Mouse (Mus musculus) kidney, embryonic 15.5 days (tissue): ENCODE results near the gene Pde8b. TPM values are rescaled to one million over a fixed set of nuclear protein-coding genes. Genes with fewer than 3 reads are reported as not detected.

Experiments used
- ATAC-seq: fragments of 200-750 bp; cut with Nextera tagmentation; replicated peaks from 2 replicates; pipeline ENCODE4 v1.8.0; 2017; ENCODE audit warnings: moderate TSS enrichment; ENCODE audit not compliant: low FRiP score
- H3K27ac ChIP-seq: fragments of 300-500 bp; sonication (generic); 2 replicates; pipeline ENCODE4 v1.5.1; 2015; ENCODE audit warnings: mild to moderate bottlenecking, inconsistent platforms
- H3K27me3 ChIP-seq: fragments of 300-500 bp; sonication (generic); 2 replicates; pipeline ENCODE4 v1.6.1; 2015; ENCODE audit warnings: inconsistent platforms
- H3K36me3 ChIP-seq: fragments of 300-500 bp; sonication (generic); 2 replicates; pipeline ENCODE4 v1.6.1; 2015; ENCODE audit warnings: inconsistent platforms
- H3K4me1 ChIP-seq: fragments of 300-500 bp; sonication (generic); 2 replicates; pipeline ENCODE4 v1.6.1; 2015; ENCODE audit warnings: inconsistent platforms
- H3K4me2 ChIP-seq: fragments of 300-500 bp; sonication (generic); 2 replicates; pipeline ENCODE4 v1.6.1; 2015; ENCODE audit warnings: moderate library complexity, mild to moderate bottlenecking, inconsistent platforms
- H3K4me3 ChIP-seq: fragments of 300-500 bp; sonication (generic); replicated peaks from 2 replicates; pipeline ENCODE4 v1.5.1; 2015; ENCODE audit warnings: mild to moderate bottlenecking, inconsistent platforms
- H3K9ac ChIP-seq: fragments of 300-500 bp; sonication (generic); 2 replicates; pipeline ENCODE4 v1.6.1; 2015; ENCODE audit warnings: mild to moderate bottlenecking, inconsistent platforms
- H3K9me3 ChIP-seq: fragments of 300-500 bp; sonication (generic); replicated peaks from 2 replicates; pipeline ENCODE4 v1.6.1; 2016; ENCODE audit warnings: inconsistent platforms
- WGBS: fragments of 180-500 bp; shearing (Covaris S2); methylation state at CpG from one replicate; pipeline ENCODE4 v1.1.7; 2015; ENCODE audit warnings: mixed read lengths; 5-methylcytosine and 5-hydroxymethylcytosine counted together
- polyA plus RNA-seq: library from polyadenylated mRNA; unstranded; fragments of >200 nt; fragmentation: Nextera tagmentation; extraction: Ambion mirVana; gene quantifications from 2 replicates; pipeline ENCODE4 v1.2.1, GENCODE M21; 2015

Pde8b gene
- polyA plus RNA-seq, 1 experiment from 2014 or later: 10.2 TPM

DNA sequence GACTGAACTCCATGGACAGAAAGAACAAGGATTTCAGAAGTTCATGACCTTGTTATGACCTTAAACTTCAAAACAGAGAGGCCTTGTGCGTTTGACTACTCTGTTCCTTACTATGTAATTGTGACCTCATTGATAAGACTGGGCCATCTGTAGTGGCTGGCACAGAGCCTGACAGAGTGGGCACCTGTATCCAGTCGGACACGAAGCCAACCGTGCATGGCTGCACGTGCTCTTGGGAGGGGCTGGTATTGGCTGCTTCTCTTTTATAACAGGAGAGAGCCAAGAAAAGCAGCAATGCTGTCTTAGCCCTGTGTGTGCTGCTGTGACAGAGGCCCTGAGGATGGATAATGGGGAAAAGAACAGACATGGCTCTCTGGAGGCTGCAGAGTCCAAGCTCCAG, 73.7 kb downstream of the Pde8b start:
- H3K9me3 ChIP-seq: no peaks in the 10 kb centered on the region
- no peak overlapping the region for H3K4me2 ChIP-seq
- no peak overlapping the region for H3K4me3 ChIP-seq
- H3K27ac ChIP-seq: no peak overlapping the region
- H3K4me1 ChIP-seq: no peaks in the 10 kb centered on the region
- 54% methylated on average over 5 of the region's 5 CpGs for WGBS
- H3K27me3 ChIP-seq: no peaks in the 10 kb centered on the region
- no peak overlapping the region for H3K9ac ChIP-seq
- 0 out of 2 replicates have a peak, but pooled peaks have one; percentile 43 for ATAC-seq
- no peaks in the 10 kb centered on the region for H3K36me3 ChIP-seq

DNA sequence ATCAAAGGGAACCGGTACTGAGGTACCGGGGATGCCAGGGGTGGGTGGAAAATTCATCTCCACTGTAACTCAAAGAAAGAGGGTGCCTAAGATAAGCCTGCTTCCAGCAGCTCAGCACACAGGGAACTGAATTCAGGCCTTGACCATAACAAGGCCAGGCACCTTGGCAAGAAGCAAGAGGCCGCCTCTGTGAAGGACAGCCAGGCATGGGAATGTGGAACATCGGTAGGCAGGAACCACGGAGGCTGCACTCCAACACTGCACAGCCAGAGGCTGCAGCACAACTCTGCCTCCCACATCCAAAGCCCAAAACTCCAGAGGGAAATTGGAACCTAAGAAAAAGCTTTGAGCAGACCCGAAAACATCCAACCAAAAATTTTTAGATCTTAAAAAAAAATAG, 75.9 kb downstream of the Pde8b start:
- Histone ChIP-seq H3K4me2 (no peak overlapping the region), H3K27ac (no peak overlapping the region), H3K36me3 (no peaks in the 10 kb centered on the region), H3K4me3 (no peak overlapping the region), H3K27me3 (no peaks in the 10 kb centered on the region), H3K9ac (no peak overlapping the region), H3K4me1 (no peaks in the 10 kb centered on the region), H3K9me3 (no peaks in the 10 kb centered on the region)
- 73% methylated on average over 6 of the region's 6 CpGs for WGBS
- ATAC-seq: no peak

- no peaks in the 10 kb centered on the region for H3K4me1 ChIP-seq
- 94% methylated on average over 4 of the region's 4 CpGs for WGBS
- no peaks in the 10 kb centered on the region for H3K27me3 ChIP-seq
- H3K36me3 ChIP-seq: no peaks in the 10 kb centered on the region
- H3K4me2 ChIP-seq: no peak overlapping the region
- no peak overlapping the region for H3K27ac ChIP-seq
- no peak overlapping the region for H3K4me3 ChIP-seq
- H3K9ac ChIP-seq: no peak overlapping the region
- no peaks in the 10 kb centered on the region for H3K9me3 ChIP-seq
- no peak for ATAC-seq
These were observed 77.8 kb downstream of the Pde8b start for GRCm38 (mm10) chr13:95172346-95172745.

- no peak for ATAC-seq
- no peak overlapping the region for H3K4me3 ChIP-seq
- H3K27ac ChIP-seq: no peak overlapping the region
- H3K9ac ChIP-seq: no peak overlapping the region
- H3K27me3 ChIP-seq: no peaks in the 10 kb centered on the region
- no peaks in the 10 kb centered on the region for H3K36me3 ChIP-seq
- no peak overlapping the region for H3K4me2 ChIP-seq
- no peaks in the 10 kb centered on the region for H3K4me1 ChIP-seq
- H3K9me3 ChIP-seq: no peaks in the 10 kb centered on the region
- WGBS: 85% methylated on average over 3 of the region's 3 CpGs
These were observed 89.9 kb downstream of the Pde8b start for GRCm38 (mm10) chr13:95160211-95160610.

DNA sequence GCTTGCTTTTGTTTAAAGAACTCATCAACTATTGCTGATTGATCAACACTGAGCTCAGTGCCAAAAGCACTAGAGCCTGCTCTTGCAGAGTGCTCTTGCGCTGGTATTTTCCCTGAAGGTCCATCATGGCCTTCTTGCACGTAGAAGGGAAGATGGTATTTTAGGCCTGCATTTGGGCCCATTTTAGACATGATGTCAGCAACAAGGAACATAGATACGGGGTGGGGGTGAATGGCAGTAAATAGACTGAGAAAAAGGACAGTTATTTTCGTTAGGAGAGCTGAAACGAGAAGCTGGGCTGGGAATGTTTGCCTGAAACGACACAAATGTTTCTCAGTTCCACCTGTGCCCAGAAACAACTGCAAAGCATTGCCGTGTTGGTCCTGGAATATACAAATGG, 91.2 kb downstream of the Pde8b start:
- H3K27me3 ChIP-seq: no peaks in the 10 kb centered on the region
- H3K9ac ChIP-seq: no peak overlapping the region
- 82% methylated on average over 7 of the region's 7 CpGs for WGBS
- no peak overlapping the region for H3K4me3 ChIP-seq
- H3K4me2 ChIP-seq: no peak overlapping the region
- ATAC-seq: no peak
- no peaks in the 10 kb centered on the region for H3K36me3 ChIP-seq
- H3K27ac ChIP-seq: no peak overlapping the region
- no peaks in the 10 kb centered on the region for H3K4me1 ChIP-seq
- H3K9me3 ChIP-seq: no peaks in the 10 kb centered on the region

DNA sequence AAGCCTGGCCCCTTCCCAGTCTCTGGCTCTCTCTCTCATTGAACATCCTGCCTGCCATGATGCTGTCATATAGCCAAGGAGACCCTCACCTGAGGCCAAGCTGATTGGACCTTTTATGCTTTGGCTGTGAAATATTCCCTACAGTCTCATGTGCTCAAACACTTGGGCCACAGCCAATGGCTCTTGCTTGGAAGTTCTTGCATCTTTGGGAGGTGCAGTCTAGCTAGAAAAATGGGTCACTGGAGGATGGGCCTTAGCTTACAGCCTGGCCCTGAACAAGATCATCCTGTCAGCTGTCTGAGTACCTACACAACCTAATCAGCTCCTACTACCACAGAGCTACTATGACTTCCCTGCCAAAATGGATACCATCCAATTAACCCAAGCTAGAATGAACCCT, 105.4 kb downstream of the Pde8b start:
- no peaks in the 10 kb centered on the region for H3K36me3 ChIP-seq
- no peak overlapping the region for H3K4me2 ChIP-seq
- H3K9me3 ChIP-seq: 0 out of 2 replicates have a peak, but pooled peaks cover 3% of the 10 kb centered on the region
- H3K27me3 ChIP-seq: no peaks in the 10 kb centered on the region
- H3K9ac ChIP-seq: no peak overlapping the region
- H3K4me3 ChIP-seq: no peak overlapping the region
- H3K4me1 ChIP-seq: no peaks in the 10 kb centered on the region
- no peak for ATAC-seq
- H3K27ac ChIP-seq: no peak overlapping the region

- 0 out of 2 replicates have a peak, but pooled peaks cover 3% of the 10 kb centered on the region for H3K9me3 ChIP-seq
- ATAC-seq: no peak
These were observed 109.6 kb downstream of the Pde8b start for GRCm38 (mm10) chr13:95140460-95141079.

DNA sequence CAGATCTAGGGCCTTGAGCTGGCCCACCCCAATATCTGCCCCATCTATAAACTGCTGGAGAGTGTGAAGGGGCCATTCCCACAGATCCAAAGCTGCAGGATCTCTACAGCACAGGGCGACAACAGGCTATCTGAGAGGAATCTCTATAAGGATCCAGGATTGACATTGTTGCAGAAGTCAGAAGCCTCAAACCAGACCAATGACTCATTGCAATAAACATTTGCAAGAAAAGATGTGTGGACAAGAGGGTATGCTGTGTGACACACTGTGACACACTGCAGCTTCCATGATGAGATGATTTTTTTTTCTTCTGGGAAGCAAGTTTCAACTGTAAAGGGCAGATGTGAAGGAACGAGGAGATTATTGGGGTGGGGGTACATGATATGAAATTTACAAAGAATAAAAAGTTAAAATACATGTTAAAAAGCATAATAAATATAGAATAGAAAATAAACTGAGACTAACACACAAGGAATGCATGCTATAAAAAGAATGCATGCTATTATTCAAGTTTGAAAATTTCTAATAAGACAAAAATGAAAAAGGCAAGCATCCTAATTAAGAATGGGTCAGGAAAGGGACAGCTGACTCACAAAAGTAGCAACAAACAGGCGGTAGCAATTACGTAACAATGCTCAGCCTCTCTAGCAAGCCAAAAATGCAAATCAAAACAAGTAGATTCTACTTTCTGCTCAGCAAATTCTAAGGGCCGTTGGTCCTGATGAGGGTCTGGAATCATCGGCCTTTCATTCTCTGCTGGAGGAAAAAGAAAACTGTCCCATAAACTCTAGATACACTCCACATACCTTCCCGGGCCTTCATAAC, 114.6 kb downstream of the Pde8b start:
- H3K27me3 ChIP-seq: no peaks in the 10 kb centered on the region
- no peak overlapping the region for H3K4me2 ChIP-seq
- H3K9me3 ChIP-seq: no peaks in the 10 kb centered on the region
- H3K36me3 ChIP-seq: no peaks in the 10 kb centered on the region
- ATAC-seq: no peak
- no peak overlapping the region for H3K4me3 ChIP-seq
- WGBS: 86% methylated on average over 7 of the region's 7 CpGs
- H3K4me1 ChIP-seq: no peaks in the 10 kb centered on the region
- H3K27ac ChIP-seq: no peak overlapping the region
- H3K9ac ChIP-seq: no peak overlapping the region

More at GRCm38 (mm10) chr13:95140460-95141079, 109.6 kb downstream of the Pde8b start:
- no peak overlapping the region for H3K4me3 ChIP-seq
- H3K27ac ChIP-seq: no peak overlapping the region
- no peaks in the 10 kb centered on the region for H3K4me1 ChIP-seq
- H3K9ac ChIP-seq: no peak overlapping the region
- no peaks in the 10 kb centered on the region for H3K36me3 ChIP-seq
- H3K4me2 ChIP-seq: no peak overlapping the region
- WGBS: 83% methylated on average over 4 of the region's 4 CpGs
- H3K27me3 ChIP-seq: no peaks in the 10 kb centered on the region

GRCm38 (mm10) chr13:95131848-95132247, 118.3 kb downstream of the Pde8b start:
- H3K4me3 ChIP-seq: no peak overlapping the region
- no peaks in the 10 kb centered on the region for H3K36me3 ChIP-seq
- H3K9me3 ChIP-seq: no peaks in the 10 kb centered on the region
- H3K4me1 ChIP-seq: no peaks in the 10 kb centered on the region
- no peaks in the 10 kb centered on the region for H3K27me3 ChIP-seq
- H3K27ac ChIP-seq: no peak overlapping the region
- no peak for ATAC-seq
- WGBS: 62% methylated on average over 4 of the region's 4 CpGs
- H3K9ac ChIP-seq: no peak overlapping the region
- H3K4me2 ChIP-seq: no peak overlapping the region

DNA sequence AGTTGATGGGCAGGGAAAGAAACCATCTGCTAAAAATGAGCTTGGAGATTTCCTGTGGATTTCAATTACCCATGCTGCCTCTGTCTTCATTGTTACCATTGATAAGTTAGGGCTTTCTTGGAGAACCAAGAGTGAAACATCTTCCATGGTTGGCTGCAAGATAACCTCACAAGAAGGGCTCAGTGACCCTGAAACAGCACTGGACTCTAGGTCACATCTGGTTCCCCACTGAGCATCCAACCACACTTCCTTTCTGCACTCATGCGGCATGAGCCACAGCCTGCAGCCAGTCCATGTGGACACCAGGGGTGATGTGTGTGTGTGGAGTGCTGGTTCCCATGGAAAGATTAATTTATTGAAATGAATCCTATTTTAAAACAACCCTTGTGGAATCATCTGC, 119.1 kb downstream of the Pde8b start:
- Histone ChIP-seq H3K4me2 (no peak overlapping the region), H3K4me3 (no peak overlapping the region), H3K4me1 (no peaks in the 10 kb centered on the region), H3K27me3 (no peaks in the 10 kb centered on the region), H3K9me3 (no peaks in the 10 kb centered on the region), H3K27ac (no peak overlapping the region), H3K36me3 (no peaks in the 10 kb centered on the region), H3K9ac (no peak overlapping the region)
- no peak for ATAC-seq
- 62% methylated on average over 1 of the region's 1 CpGs for WGBS

- Histone ChIP-seq H3K36me3 (no peaks in the 10 kb centered on the region), H3K4me2 (no peak overlapping the region), H3K4me3 (no peak overlapping the region), H3K9ac (no peak overlapping the region), H3K27me3 (no peaks in the 10 kb centered on the region), H3K9me3 (no peaks in the 10 kb centered on the region), H3K27ac (no peak overlapping the region), H3K4me1 (no peaks in the 10 kb centered on the region)
- WGBS: 81% methylated on average over 10 of the region's 10 CpGs
- no peak for ATAC-seq
These were observed 122.8 kb downstream of the Pde8b start for GRCm38 (mm10) chr13:95127288-95127687.

- no peak for ATAC-seq
- Histone ChIP-seq H3K4me2 (no peak overlapping the region), H3K9me3 (no peaks in the 10 kb centered on the region), H3K27me3 (no peaks in the 10 kb centered on the region), H3K4me1 (no peaks in the 10 kb centered on the region), H3K27ac (no peak overlapping the region), H3K4me3 (no peak overlapping the region), H3K36me3 (no peaks in the 10 kb centered on the region), H3K9ac (no peak overlapping the region)
- 84% methylated on average over 10 of the region's 10 CpGs for WGBS
These were observed 123.3 kb downstream of the Pde8b start for GRCm38 (mm10) chr13:95126801-95127200.
